Mouse (Mus musculus) limb, embryonic 14.5 days (tissue): Measurements from ENCODE around the gene Zscan21. TPM values are rescaled to one million over a fixed set of nuclear protein-coding genes. Genes with fewer than 3 reads are reported as not detected.

ENCODE experiments used
- ATAC-seq: fragments of 200-750 bp; cut with Nextera tagmentation; 2 replicates; pipeline ENCODE4 v1.8.0; 2017; ENCODE audit warnings: low read depth, moderate number of reproducible peaks, moderate TSS enrichment; ENCODE audit not compliant: low FRiP score
- DNase-seq: peaks from one replicate; pipeline ENCODE4 v3.0.0-alpha.2; 2015; ENCODE audit warnings: low spot score
- H3K27ac ChIP-seq: fragments of 300-500 bp; sonication (generic); replicated peaks from 2 replicates; pipeline ENCODE4 v1.5.1; 2014; ENCODE audit warnings: low read depth, mild to moderate bottlenecking, low read length, moderate library complexity, mixed read lengths
- H3K27me3 ChIP-seq: fragments of 300-500 bp; sonication (generic); 2 replicates; pipeline ENCODE4 v1.6.1; 2014; ENCODE audit warnings: low read length, mixed read lengths; ENCODE audit not compliant: control insufficient read depth, insufficient read depth
- H3K36me3 ChIP-seq: fragments of 300-500 bp; sonication (generic); 2 replicates; pipeline ENCODE4 v1.6.1; 2014; ENCODE audit warnings: mild to moderate bottlenecking, low read length, moderate library complexity, mixed read lengths; ENCODE audit not compliant: control insufficient read depth, insufficient read depth
- H3K4me1 ChIP-seq: fragments of 300-500 bp; sonication (generic); 2 replicates; pipeline ENCODE4 v1.6.1; 2014; ENCODE audit warnings: antibody characterized with exemption, low read length, mixed read lengths; ENCODE audit not compliant: control insufficient read depth, insufficient read depth
- H3K4me2 ChIP-seq: fragments of 300-500 bp; sonication (generic); replicated peaks from 2 replicates; pipeline ENCODE4 v1.6.1; 2014; ENCODE audit warnings: low read depth, mild to moderate bottlenecking, low read length, moderate library complexity; ENCODE audit not compliant: severe bottlenecking
- H3K4me3 ChIP-seq: fragments of 300-500 bp; sonication (generic); replicated peaks from 2 replicates; pipeline ENCODE4 v1.5.1; 2014; ENCODE audit warnings: low read length
- H3K9ac ChIP-seq: fragments of 300-500 bp; sonication (generic); 2 replicates; pipeline ENCODE4 v1.6.1; 2014; ENCODE audit warnings: mild to moderate bottlenecking, low read depth, low read length, moderate library complexity; ENCODE audit not compliant: severe bottlenecking
- H3K9me3 ChIP-seq: fragments of 300-500 bp; sonication (generic); 2 replicates; pipeline ENCODE4 v1.6.1; 2016; ENCODE audit warnings: low read length; ENCODE audit not compliant: control insufficient read depth
- POLR2A ChIP-seq: fragments of 200-500 bp; IDR thresholded peaks from 2 replicates; pipeline ENCODE4 v1.8.0; 2012; ENCODE audit warnings: inconsistent platforms, mild to moderate bottlenecking, moderate library complexity, borderline replicate concordance; ENCODE audit not compliant: insufficient read depth, insufficient read length; ENCODE audit errors: extremely low read depth
- WGBS: fragments of 180-500 bp; shearing (Covaris S2); extraction: QIAGEN DNeasy Blood & Tissue Kit; methylation state at CpG from one replicate; pipeline ENCODE4 v1.1.7; 2014; 5-methylcytosine and 5-hydroxymethylcytosine counted together
- polyA plus RNA-seq, 2 experiments: library from polyadenylated mRNA; depleted of rRNA in 1 of 2; stranded (reverse) in 1 of 2; unstranded in 1 of 2; fragments of >200 nt; fragmentation: Nextera tagmentation in 1 of 2; extraction: Ambion mirVana in 1 of 2; gene quantifications; 2 replicates each; pipeline versions ENCODE4 v1.2.1 to v1.2.3; 2012 to 2014

Zscan21 gene
- polyA plus RNA-seq, 2 experiments, result 38.3 to 59.8 TPM

DNA sequence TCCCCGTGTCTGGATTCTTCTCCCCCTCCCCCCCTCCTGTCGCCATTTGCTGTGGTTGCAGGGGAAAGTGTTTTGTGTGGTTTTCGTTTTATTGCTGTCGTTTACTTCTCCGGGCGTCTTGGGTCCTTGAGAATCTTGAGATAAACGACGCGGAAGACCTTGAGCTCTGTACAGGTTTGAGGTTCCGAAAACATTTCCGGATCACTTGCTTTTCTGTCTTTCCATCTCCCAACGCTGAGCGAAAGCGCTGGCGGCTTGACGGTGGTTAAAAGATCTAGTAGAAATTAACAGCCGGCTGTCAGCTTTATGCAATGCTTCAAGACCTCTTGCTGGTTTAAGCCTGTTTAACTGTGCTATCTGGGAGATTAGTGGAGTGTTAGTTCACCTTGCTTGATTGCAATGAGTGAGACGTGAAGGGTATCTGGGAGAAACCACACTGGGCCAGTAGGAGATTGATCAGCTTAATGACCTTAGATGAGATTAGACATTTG is 31.2 kb upstream of the Zscan21 start:
- Histone ChIP-seq H3K27me3 (no peaks in the 10 kb centered on the region), H3K4me1 (no peaks in the 10 kb centered on the region; the same call in none of the 2 replicates), H3K9me3 (no peaks in the 10 kb centered on the region), H3K9ac (peak overlapping the region; percentile 98), H3K4me2 (peak overlapping the region; percentile 71), H3K36me3 (peaks cover 19% of the 10 kb centered on the region), H3K27ac (peak overlapping the region; percentile 82), H3K4me3 (peak overlapping the region; percentile 95)
- ATAC-seq (no peak), DNase-seq (peak; percentile 24)
- TF ChIP-seq POLR2A, result no peak
- under 1% methylated on average over 18 of the region's 18 CpGs for WGBS

- Histone ChIP-seq H3K27me3 (no peaks in the 10 kb centered on the region), H3K36me3 (peaks cover 19% of the 10 kb centered on the region), H3K4me3 (no peak overlapping the region), H3K9me3 (no peaks in the 10 kb centered on the region), H3K4me1 (no peaks in the 10 kb centered on the region; the same call in none of the 2 replicates), H3K27ac (no peak overlapping the region), H3K4me2 (0 out of 2 replicates have a peak overlapping the region, but pooled peaks have one; percentile 71), H3K9ac (no peak overlapping the region)
- ATAC-seq (no peak), DNase-seq (no peak)
- 86% methylated on average over 3 of the region's 3 CpGs for WGBS
- TF ChIP-seq POLR2A, result no peak
Measured at GRCm38 (mm10) chr5:138086842-138087241, 29.9 kb upstream of the Zscan21 start.

- Histone ChIP-seq H3K27ac (no peak overlapping the region), H3K36me3 (peaks cover 27% of the 10 kb centered on the region), H3K4me1 (no peaks in the 10 kb centered on the region; the same call in none of the 2 replicates), H3K27me3 (no peaks in the 10 kb centered on the region), H3K9me3 (no peaks in the 10 kb centered on the region), H3K4me2 (no peak overlapping the region), H3K4me3 (no peak overlapping the region), H3K9ac (no peak overlapping the region)
- ATAC-seq (no peak), DNase-seq (no peak)
- WGBS, result 87% methylated on average over 3 of the region's 3 CpGs
- TF ChIP-seq POLR2A, result no peak
Measured at GRCm38 (mm10) chr5:138088366-138088765, 28.3 kb upstream of the Zscan21 start.

- Histone ChIP-seq H3K4me1 (no peaks in the 10 kb centered on the region; the same call in none of the 2 replicates), H3K27ac (no peak overlapping the region), H3K27me3 (no peaks in the 10 kb centered on the region), H3K9me3 (no peaks in the 10 kb centered on the region), H3K4me3 (no peak overlapping the region), H3K36me3 (peaks cover 35% of the 10 kb centered on the region), H3K9ac (no peak overlapping the region), H3K4me2 (no peak overlapping the region)
- DNase-seq (no peak), ATAC-seq (no peak)
- no peak for TF ChIP-seq POLR2A
- WGBS, result 87% methylated on average over 6 of the region's 6 CpGs
Measured at GRCm38 (mm10) chr5:138089108-138089551, 27.6 kb upstream of the Zscan21 start.

DNA sequence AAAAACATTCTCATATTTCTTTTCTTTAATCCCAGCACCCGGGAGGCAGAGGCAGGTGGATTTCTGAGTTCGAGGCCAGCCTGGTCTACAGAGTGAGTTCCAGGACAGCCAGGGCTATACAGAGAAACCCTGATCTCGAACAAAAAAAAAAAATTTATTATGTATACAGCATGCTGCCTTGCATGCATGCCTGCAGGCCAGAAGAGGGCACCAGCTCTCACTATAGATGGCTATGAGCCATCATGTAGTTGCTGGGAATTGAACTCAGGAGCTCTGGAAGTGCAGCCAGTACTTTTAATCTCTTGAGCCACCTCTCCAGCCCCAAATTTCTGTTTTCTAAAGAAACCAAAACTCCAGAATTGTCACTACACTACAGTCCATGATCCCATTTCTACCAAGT is 26.4 kb upstream of the Zscan21 start:
- no peak for TF ChIP-seq POLR2A

More for the DNA sequence above, 26.4 kb upstream of the Zscan21 start:
- no peak overlapping the region for H3K4me3 ChIP-seq
- ATAC-seq (no peak), DNase-seq (no peak)
- no peak overlapping the region for H3K4me2 ChIP-seq
- H3K36me3 ChIP-seq, result peaks cover 46% of the 10 kb centered on the region
- 78% methylated on average over 3 of the region's 3 CpGs for WGBS
- no peak overlapping the region for H3K9ac ChIP-seq
- no peaks in the 10 kb centered on the region for H3K27me3 ChIP-seq
- no peak overlapping the region for H3K27ac ChIP-seq
- no peaks in the 10 kb centered on the region for H3K9me3 ChIP-seq
- no peaks in the 10 kb centered on the region; the same call in 1 of the 2 replicates for H3K4me1 ChIP-seq
